Mouse (Mus musculus) kidney, embryonic 14.5 days (tissue): ENCODE data around the gene Htt. TPM values are rescaled to one million over a fixed set of nuclear protein-coding genes. Genes with fewer than 3 reads are reported as not detected.
"Not testable (repeated sequence)": the region's sequence is repeated elsewhere in the genome, so short reads cannot be mapped to it uniquely, and the experiment has no call there.

Source experiments
- ATAC-seq: fragments of 200-750 bp; cut with Nextera tagmentation; 2 replicates; pipeline ENCODE4 v1.8.0; 2017; ENCODE audit warnings: moderate number of reproducible peaks, mild to moderate bottlenecking, moderate TSS enrichment, moderate library complexity; ENCODE audit not compliant: low FRiP score, low TSS enrichment
- H3K27ac ChIP-seq: fragments of 300-500 bp; sonication (generic); 2 replicates; pipeline ENCODE4 v1.5.1; 2014; ENCODE audit warnings: low read depth, mild to moderate bottlenecking, low read length, moderate library complexity, mixed read lengths
- H3K27me3 ChIP-seq: fragments of 300-500 bp; sonication (generic); 2 replicates; pipeline ENCODE4 v1.6.1; 2014; ENCODE audit warnings: mild to moderate bottlenecking, low read length; ENCODE audit not compliant: control insufficient read depth, insufficient read depth
- H3K36me3 ChIP-seq: fragments of 300-500 bp; sonication (generic); 2 replicates; pipeline ENCODE4 v1.6.1; 2014; ENCODE audit warnings: low read length, mixed read lengths; ENCODE audit not compliant: control insufficient read depth, insufficient read depth
- H3K4me1 ChIP-seq: fragments of 300-500 bp; sonication (generic); 2 replicates; pipeline ENCODE4 v1.6.1; 2014; ENCODE audit warnings: low read length, mixed read lengths; ENCODE audit not compliant: control insufficient read depth, insufficient read depth
- H3K4me2 ChIP-seq: fragments of 300-500 bp; sonication (generic); replicated peaks from 2 replicates; pipeline ENCODE4 v1.6.1; 2014; ENCODE audit warnings: low read depth, mild to moderate bottlenecking, low read length
- H3K4me3 ChIP-seq: fragments of 300-500 bp; sonication (generic); 2 replicates; pipeline ENCODE4 v1.5.1; 2014; ENCODE audit warnings: mild to moderate bottlenecking, low read length
- H3K9ac ChIP-seq: fragments of 300-500 bp; sonication (generic); 2 replicates; pipeline ENCODE4 v1.6.1; 2014; ENCODE audit warnings: low read depth, mild to moderate bottlenecking, low read length, moderate library complexity
- H3K9me3 ChIP-seq: fragments of 300-500 bp; sonication (generic); 2 replicates; pipeline ENCODE4 v1.6.1; 2016; ENCODE audit warnings: low read length; ENCODE audit not compliant: control insufficient read depth
- WGBS: fragments of 180-500 bp; shearing (Covaris S2); extraction: QIAGEN DNeasy Blood & Tissue Kit; methylation state at CpG from one replicate; pipeline ENCODE4 v1.1.7; 2014; 5-methylcytosine and 5-hydroxymethylcytosine counted together
- polyA plus RNA-seq: library from polyadenylated mRNA; unstranded; fragments of >200 nt; fragmentation: Nextera tagmentation; extraction: Ambion mirVana; gene quantifications from 2 replicates; pipeline ENCODE4 v1.2.1, GENCODE M21; 2014

Htt gene
- polyA plus RNA-seq: 15.9 and 21.4 TPM in 2 replicates

DNA sequence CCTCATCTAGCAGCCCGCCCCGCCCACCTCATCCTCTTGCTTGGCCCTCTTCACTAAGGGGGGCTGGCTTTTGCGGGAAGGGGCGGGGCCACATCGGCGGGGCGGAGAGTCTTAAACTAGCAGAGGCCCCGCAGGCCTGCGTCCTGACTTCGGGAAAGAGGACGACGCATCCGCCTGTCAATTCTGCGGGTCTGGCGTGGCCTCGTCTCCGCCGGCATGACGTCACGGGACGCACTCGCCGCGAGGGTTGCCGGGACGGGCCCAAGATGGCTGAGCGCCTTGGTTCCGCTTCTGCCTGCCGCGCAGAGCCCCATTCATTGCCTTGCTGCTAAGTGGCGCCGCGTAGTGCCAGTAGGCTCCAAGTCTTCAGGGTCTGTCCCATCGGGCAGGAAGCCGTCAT lies at the start of gene Htt:
Gene Htt (plus strand): TSS at position 232 of the 400 bp plus-strand sequence.
- ATAC-seq: peak; percentile 98
- Histone ChIP-seq H3K4me2 (peak within 1 kb of the TSS; percentile 86), H3K9me3 (no peaks in the 10 kb centered on the region), H3K27me3 (no peaks in the 10 kb centered on the region), H3K9ac (peak within 1 kb of the TSS; percentile 95), H3K4me3 (peak within 1 kb of the TSS; percentile 99), H3K4me1 (peaks cover 4% of the 10 kb centered on the region; the same call in 1 of the 2 replicates), H3K27ac (peak within 1 kb of the TSS; percentile 94), H3K36me3 (no peaks in the 10 kb centered on the region)
- WGBS: under 1% methylated on average over 35 of the region's 35 CpGs

DNA sequence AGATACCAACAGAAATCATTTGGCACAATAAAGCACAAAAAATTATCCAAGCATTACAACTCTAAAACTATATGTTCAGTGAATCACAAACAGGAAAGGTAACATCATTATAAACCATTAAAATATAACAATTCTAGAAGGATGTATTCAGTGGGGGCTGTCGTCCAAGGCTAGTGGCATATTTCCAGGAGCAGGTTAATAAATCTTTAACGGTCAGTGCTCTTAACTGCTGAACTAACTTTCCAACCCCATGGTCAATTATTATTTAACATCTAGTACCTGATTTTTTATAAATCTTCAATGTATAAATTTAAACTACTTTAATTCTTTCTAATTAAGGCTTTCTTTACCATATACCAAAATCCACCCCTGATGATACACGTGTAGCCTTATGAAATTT lies 47.2 kb upstream of the Htt start:
- H3K9ac ChIP-seq, H3K27me3 ChIP-seq, H3K36me3 ChIP-seq, H3K4me3 ChIP-seq, H3K4me1 ChIP-seq, H3K4me2 ChIP-seq, ATAC-seq, H3K27ac ChIP-seq, H3K9me3 ChIP-seq: not testable (repeated sequence)
- WGBS: 48% methylated on average over 3 of the region's 3 CpGs

DNA sequence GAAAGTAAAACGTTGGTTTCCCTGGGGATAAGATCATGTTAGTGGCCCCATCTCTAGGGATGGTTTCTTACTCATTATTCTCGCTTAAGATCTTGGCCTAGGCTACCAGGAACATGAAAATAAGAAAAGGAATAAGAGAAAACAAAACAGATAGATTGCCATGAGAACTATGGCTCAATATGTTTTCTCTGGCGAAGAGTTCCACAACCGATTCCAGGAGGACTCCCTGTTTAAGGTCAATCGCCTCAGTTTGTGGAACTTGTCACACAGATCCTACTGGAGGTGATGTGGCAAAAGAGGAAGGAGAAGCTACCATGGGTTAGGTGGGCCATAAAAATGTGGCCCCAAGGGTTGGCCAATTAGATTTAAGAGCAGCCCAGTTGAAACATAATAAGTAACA lies 46.7 kb upstream of the Htt start:
- H3K4me3 ChIP-seq: no peak overlapping the region
- H3K4me2 ChIP-seq: no peak overlapping the region
- 79% methylated on average over 5 of the region's 5 CpGs for WGBS
- H3K36me3 ChIP-seq: no peaks in the 10 kb centered on the region
- 0 out of 2 replicates have a peak, but pooled peaks cover 2% of the 10 kb centered on the region for H3K27me3 ChIP-seq
- H3K9me3 ChIP-seq: no peaks in the 10 kb centered on the region
- no peak overlapping the region for H3K9ac ChIP-seq
- H3K4me1 ChIP-seq: no peaks in the 10 kb centered on the region
- H3K27ac ChIP-seq: no peak overlapping the region
- ATAC-seq: no peak

DNA sequence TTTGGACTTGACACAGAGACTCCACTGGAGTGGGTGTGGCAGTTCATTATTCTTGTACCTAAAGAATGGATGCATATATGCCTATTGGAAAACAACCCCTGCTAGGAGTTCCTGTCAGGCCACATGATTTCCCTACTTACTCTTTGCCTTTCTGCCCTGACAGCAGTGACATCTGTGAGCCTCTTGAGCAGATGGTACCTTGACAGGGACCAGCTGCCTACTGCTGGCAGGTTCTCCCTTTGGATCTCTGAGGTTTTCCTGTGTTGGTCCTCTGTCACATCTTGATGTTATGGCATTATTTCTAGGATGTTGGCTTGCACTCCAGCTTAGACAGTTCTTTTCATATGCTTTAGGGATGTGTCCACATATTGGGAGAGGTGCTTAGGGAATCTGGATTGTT lies 32.4 kb upstream of the Htt start:
- Histone ChIP-seq H3K4me3 (no peak overlapping the region), H3K27ac (no peak overlapping the region), H3K4me1 (no peaks in the 10 kb centered on the region), H3K4me2 (no peak overlapping the region), H3K9ac (no peak overlapping the region), H3K36me3 (no peaks in the 10 kb centered on the region), H3K27me3 (no peaks in the 10 kb centered on the region), H3K9me3 (no peaks in the 10 kb centered on the region)
- ATAC-seq: no peak

DNA sequence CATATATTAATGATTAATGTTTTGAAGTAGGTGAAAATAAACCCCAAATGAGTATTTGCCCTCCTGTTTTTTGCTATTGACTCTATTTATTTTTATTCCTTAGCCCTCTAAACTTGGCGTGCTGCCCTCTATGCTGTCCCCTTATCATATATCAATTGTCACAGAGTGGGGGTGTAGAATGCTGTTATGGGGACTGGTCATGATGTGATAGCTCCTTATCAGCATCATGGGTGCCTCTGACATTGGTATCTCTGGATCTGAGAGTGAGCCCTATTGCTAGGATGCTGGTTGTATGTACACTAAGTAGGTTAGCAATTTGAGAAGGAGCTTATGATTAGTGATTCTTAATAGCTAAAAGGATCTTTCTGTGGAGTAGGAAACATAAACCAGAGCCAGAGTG lies 31.3 kb upstream of the Htt start:
- H3K4me1 ChIP-seq: no peaks in the 10 kb centered on the region
- no peaks in the 10 kb centered on the region for H3K36me3 ChIP-seq
- WGBS: 69% methylated on average over 1 of the region's 1 CpGs
- no peak overlapping the region for H3K9ac ChIP-seq
- H3K4me3 ChIP-seq: no peak overlapping the region
- no peaks in the 10 kb centered on the region for H3K27me3 ChIP-seq
- no peak overlapping the region for H3K27ac ChIP-seq
- H3K9me3 ChIP-seq: no peaks in the 10 kb centered on the region
- ATAC-seq: no peak
- no peak overlapping the region for H3K4me2 ChIP-seq

DNA sequence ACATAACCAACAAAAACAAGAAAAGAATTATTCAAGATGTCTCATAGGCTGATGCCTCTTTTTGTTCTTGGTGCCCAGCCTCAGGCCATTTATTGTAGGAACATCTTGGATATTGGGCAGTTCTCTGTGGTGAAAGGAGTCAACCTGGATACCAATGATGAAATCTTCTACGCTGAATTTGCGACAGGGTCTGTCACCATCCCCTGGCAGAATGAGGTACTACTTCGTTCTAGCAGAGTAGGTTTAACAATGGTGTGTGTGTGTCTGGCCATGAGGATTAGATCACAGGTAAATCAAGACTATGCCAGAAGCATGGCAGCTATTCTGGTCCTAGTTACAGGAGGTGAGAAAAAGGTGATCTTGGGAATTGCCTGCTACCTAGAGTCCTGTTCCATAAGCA lies 10.1 kb upstream of the Htt start:
- no peak overlapping the region for H3K9ac ChIP-seq
- 0 out of 2 replicates have a peak, but pooled peaks cover 4% of the 10 kb centered on the region for H3K27me3 ChIP-seq
- no peaks in the 10 kb centered on the region for H3K36me3 ChIP-seq
- no peak overlapping the region for H3K4me2 ChIP-seq
- WGBS: 63% methylated on average over 3 of the region's 3 CpGs
- no peak for ATAC-seq
- no peak overlapping the region for H3K27ac ChIP-seq
- no peaks in the 10 kb centered on the region for H3K9me3 ChIP-seq
- H3K4me3 ChIP-seq: no peak overlapping the region
- no peaks in the 10 kb centered on the region for H3K4me1 ChIP-seq

DNA sequence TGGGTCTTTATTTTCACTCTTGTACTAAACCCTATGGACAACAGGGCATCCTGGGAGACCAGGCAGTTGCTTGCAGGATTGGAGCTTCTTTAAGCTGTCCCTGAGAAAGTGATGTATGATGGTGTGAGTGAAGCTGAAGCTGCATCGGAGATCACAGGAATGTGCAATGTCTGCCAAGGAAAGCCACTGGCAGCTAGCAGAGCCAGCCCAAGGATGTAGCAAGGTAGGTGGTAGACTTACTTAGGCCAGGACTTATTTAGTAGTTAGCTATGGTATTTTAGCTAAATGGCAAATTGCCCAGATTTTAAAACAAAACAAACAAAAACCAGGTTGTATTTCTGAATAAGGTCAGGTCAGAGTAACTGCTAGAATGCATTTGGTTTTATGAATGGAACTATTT lies 2.8 kb upstream of the Htt start:
- Histone ChIP-seq H3K9me3 (no peaks in the 10 kb centered on the region), H3K9ac (no peak overlapping the region), H3K4me3 (no peak overlapping the region), H3K36me3 (no peaks in the 10 kb centered on the region), H3K4me1 (peaks cover 4% of the 10 kb centered on the region; the same call in 1 of the 2 replicates), H3K27ac (no peak overlapping the region), H3K27me3 (no peaks in the 10 kb centered on the region), H3K4me2 (no peak overlapping the region)
- ATAC-seq: no peak
- 76% methylated on average over 1 of the region's 1 CpGs for WGBS

DNA sequence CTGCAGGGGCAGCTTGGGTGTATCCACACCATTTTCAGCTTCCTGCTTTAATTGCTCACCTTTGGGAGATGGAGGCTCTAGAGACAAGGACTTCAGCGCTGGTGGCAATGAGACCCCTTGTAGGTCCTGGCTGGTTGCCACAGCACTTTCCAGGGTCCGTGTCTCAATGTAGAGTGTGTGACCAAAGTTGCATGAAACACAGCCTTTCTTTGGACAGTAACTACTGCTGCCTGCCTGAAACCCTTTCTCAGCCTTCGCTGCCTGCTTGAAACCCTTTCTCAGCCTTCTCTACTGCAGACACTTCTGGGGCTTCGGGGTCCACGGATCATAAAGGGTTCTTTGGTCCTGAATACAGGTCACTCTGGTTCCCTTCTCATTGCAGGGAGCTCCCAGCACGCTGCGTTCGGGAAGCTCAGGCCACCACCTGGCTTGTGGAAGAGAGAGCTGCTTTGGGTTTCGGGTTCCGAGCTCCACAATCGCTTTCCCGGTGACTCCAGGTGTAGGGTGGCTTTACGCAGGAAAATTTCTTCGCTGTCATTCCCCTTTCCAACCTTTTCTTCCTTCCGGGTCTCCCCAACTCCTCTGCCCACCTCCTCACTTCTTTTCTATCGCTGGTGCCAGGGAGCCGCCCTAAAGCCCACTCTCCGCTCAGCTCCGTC lies 561 bp upstream of the Htt start:
- Histone ChIP-seq H3K27me3 (no peaks in the 10 kb centered on the region), H3K4me2 (peak overlapping the region; percentile 86), H3K9me3 (no peaks in the 10 kb centered on the region), H3K9ac (peak overlapping the region; percentile 95), H3K4me3 (peak overlapping the region; percentile 99), H3K4me1 (peaks cover 4% of the 10 kb centered on the region; the same call in 1 of the 2 replicates), H3K36me3 (no peaks in the 10 kb centered on the region), H3K27ac (peak overlapping the region; percentile 63; the same call in 1 of the 2 replicates)
- ATAC-seq: peak; percentile 46
- under 1% methylated on average over 19 of the region's 19 CpGs for WGBS

DNA sequence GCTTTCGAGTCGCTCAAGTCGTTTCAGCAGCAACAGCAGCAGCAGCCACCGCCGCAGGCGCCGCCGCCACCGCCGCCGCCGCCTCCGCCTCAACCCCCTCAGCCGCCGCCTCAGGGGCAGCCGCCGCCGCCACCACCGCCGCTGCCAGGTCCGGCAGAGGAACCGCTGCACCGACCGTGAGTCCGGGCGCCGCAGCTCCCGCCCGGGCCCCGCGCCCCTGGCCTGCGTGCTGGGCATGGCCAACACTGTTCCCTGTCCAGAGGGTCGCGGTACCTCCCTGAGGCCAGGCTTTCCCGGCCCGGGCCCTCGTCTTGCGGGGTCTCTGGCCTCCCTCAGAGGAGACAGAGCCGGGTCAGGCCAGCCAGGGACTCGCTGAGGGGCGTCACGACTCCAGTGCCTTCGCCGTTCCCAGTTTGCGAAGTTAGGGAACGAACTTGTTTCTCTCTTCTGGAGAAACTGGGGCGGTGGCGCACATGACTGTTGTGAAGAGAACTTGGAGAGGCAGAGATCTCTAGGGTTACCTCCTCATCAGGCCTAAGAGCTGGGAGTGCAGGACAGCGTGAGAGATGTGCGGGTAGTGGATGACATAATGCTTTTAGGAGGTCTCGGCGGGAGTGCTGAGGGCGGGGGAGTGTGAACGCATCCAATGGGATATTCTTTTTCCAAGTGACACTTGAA lies 533 bp downstream of the Htt start:
- Histone ChIP-seq H3K27ac (peak overlapping the region; percentile 94), H3K9me3 (no peaks in the 10 kb centered on the region), H3K4me1 (peaks cover 4% of the 10 kb centered on the region; the same call in 1 of the 2 replicates), H3K9ac (peak overlapping the region; percentile 95), H3K4me3 (peak overlapping the region; percentile 99), H3K27me3 (no peaks in the 10 kb centered on the region), H3K4me2 (peak overlapping the region; percentile 86), H3K36me3 (no peaks in the 10 kb centered on the region)
- peak; percentile 72 for ATAC-seq
- WGBS: under 1% methylated on average over 46 of the region's 54 CpGs
